Mouse (Mus musculus) CH12.LX (cell line): ENCODE measurements at regions not wholly inside any gene's neighbourhood (a gene's known extent, or its start where the extent isn't known, plus 50 kb on each side); places are given as distances from the start of the nearest gene placed in this dataset.

Source experiments
- DNase-seq: peaks from one replicate; pipeline ENCODE4 v3.0.0-alpha.2; 2013; ENCODE audit errors: extremely low read depth
- H3K27ac ChIP-seq: 2 replicates; pipeline ENCODE4 v1.5.1; 2012; ENCODE audit warnings: low read depth, mild to moderate bottlenecking, control low read depth, moderate library complexity; ENCODE audit not compliant: insufficient read depth
- H3K27me3 ChIP-seq: replicated peaks from 2 replicates; pipeline ENCODE3; 2012; ENCODE audit warnings: inconsistent platforms
- H3K36me3 ChIP-seq, 2 experiments: replicated peaks in 1 of 2; 2 replicates each; pipeline versions ENCODE3 to v1.6.1; 2012; ENCODE audit warnings: inconsistent platforms in 1 of 2, low read length in 1 of 2, mild to moderate bottlenecking in 1 of 2, mixed read lengths in 1 of 2, moderate library complexity in 1 of 2; ENCODE audit not compliant: control insufficient read depth in 1 of 2, insufficient read depth in 1 of 2
- H3K4me1 ChIP-seq, 2 experiments: 2 replicates each; pipeline ENCODE4 v1.6.1; 2012; ENCODE audit warnings: inconsistent platforms in 1 of 2, moderate library complexity in 1 of 2; ENCODE audit not compliant: insufficient read depth in 2 of 2, control insufficient read depth in 1 of 2
- H3K4me2 ChIP-seq: 2 replicates; pipeline ENCODE4 v1.6.1; 2012; ENCODE audit warnings: low read depth, mild to moderate bottlenecking, control low read depth; ENCODE audit not compliant: poor library complexity, insufficient read depth, severe bottlenecking
- H3K4me3 ChIP-seq, 3 experiments: fragments of 150-350 bp in 1 of 3; sonication (generic) in 1 of 3; replicated peaks in 1 of 3; 2 replicates each; pipeline versions ENCODE3 to v1.5.1; 2011 to 2012; ENCODE audit warnings: low read depth in 2 of 3, low read length in 2 of 3, mild to moderate bottlenecking in 2 of 3, moderate library complexity in 2 of 3, control low read depth in 1 of 3, improper control_type of control experiment in 1 of 3, inconsistent platforms in 1 of 3, mixed read lengths in 1 of 3; ENCODE audit not compliant: poor library complexity in 1 of 3
- H3K79me2 ChIP-seq: replicated peaks from 2 replicates; pipeline ENCODE4 v1.6.1; 2012; ENCODE audit warnings: mild to moderate bottlenecking, moderate library complexity; ENCODE audit not compliant: control insufficient read depth, poor library complexity, insufficient read depth, severe bottlenecking; ENCODE audit errors: extremely low read depth
- H3K9ac ChIP-seq: 2 replicates; pipeline ENCODE4 v1.6.1; 2012; ENCODE audit warnings: low read depth, mild to moderate bottlenecking, control low read depth, moderate library complexity; ENCODE audit not compliant: insufficient read depth
- H3K9me3 ChIP-seq: replicated peaks from 2 replicates; pipeline ENCODE3; 2012; ENCODE audit warnings: low read length, inconsistent platforms, mixed read lengths
- BHLHE40 ChIP-seq: IDR thresholded peaks from 2 replicates; pipeline ENCODE4 v1.6.1; 2011; ENCODE audit warnings: mild to moderate bottlenecking, low read depth, low read length, improper control_type of control experiment
- CHD1 ChIP-seq: IDR thresholded peaks from 2 replicates; pipeline ENCODE4 v1.6.1; 2012; ENCODE audit warnings: low read depth, low read length, improper control_type of control experiment, inconsistent platforms
- E2F4 ChIP-seq: IDR thresholded peaks from 2 replicates; pipeline ENCODE4 v1.6.1; 2011; ENCODE audit warnings: low read depth, low read length, improper control_type of control experiment; ENCODE audit not compliant: insufficient replicate concordance
- ELF1 ChIP-seq: IDR thresholded peaks from 2 replicates; pipeline ENCODE4 v1.6.1; 2014; ENCODE audit warnings: low read depth, mild to moderate bottlenecking, inconsistent platforms, low read length, improper control_type of control experiment
- EP300 ChIP-seq: IDR thresholded peaks from 2 replicates; pipeline ENCODE4 v1.6.1; 2011; ENCODE audit warnings: low read length, improper control_type of control experiment
- GABPA ChIP-seq: IDR thresholded peaks from 2 replicates; pipeline ENCODE4 v1.6.1; 2012; ENCODE audit warnings: low read depth, low read length, improper control_type of control experiment, inconsistent platforms; ENCODE audit not compliant: insufficient replicate concordance
- HCFC1 ChIP-seq: IDR thresholded peaks from 2 replicates; pipeline ENCODE4 v1.6.1; 2012; ENCODE audit warnings: low read depth, mild to moderate bottlenecking, inconsistent platforms, low read length, improper control_type of control experiment
- IRF4 ChIP-seq: IDR thresholded peaks from 2 replicates; pipeline ENCODE4 v1.6.1; 2014; ENCODE audit warnings: low read depth, mild to moderate bottlenecking, inconsistent platforms, low read length, improper control_type of control experiment
- JUN ChIP-seq: IDR thresholded peaks from 2 replicates; pipeline ENCODE4 v1.6.1; 2011; ENCODE audit warnings: low read depth, mild to moderate bottlenecking, low read length, improper control_type of control experiment, moderate library complexity; ENCODE audit not compliant: insufficient read depth
- JUND ChIP-seq: conservative IDR thresholded peaks from 2 replicates; pipeline ENCODE4 v1.6.1; 2011; ENCODE audit warnings: low read depth, low read length, improper control_type of control experiment
- MAX ChIP-seq: IDR thresholded peaks from 2 replicates; pipeline ENCODE4 v1.6.1; 2011; ENCODE audit warnings: low read length, improper control_type of control experiment
- MAZ ChIP-seq: IDR thresholded peaks from 2 replicates; pipeline ENCODE4 v1.6.1; 2012; ENCODE audit warnings: low read depth, mild to moderate bottlenecking, inconsistent platforms, low read length, improper control_type of control experiment, moderate library complexity
- MEF2A ChIP-seq: IDR thresholded peaks from 2 replicates; pipeline ENCODE4 v1.6.1; 2014; ENCODE audit warnings: low read depth, mild to moderate bottlenecking, inconsistent platforms, low read length, improper control_type of control experiment, borderline replicate concordance
- PAX5 ChIP-seq: IDR thresholded peaks from 2 replicates; pipeline ENCODE4 v1.6.1; 2012; ENCODE audit warnings: low read length, inconsistent platforms, mixed read lengths
- POLR2A ChIP-seq: IDR thresholded peaks from 2 replicates; pipeline ENCODE4 v1.6.1; 2011; ENCODE audit warnings: low read depth, mild to moderate bottlenecking, improper control_type of control experiment, low read length
- RAD21 ChIP-seq: IDR thresholded peaks from 2 replicates; pipeline ENCODE4 v1.6.1; 2011; ENCODE audit warnings: low read depth, mild to moderate bottlenecking, low read length, improper control_type of control experiment, moderate library complexity
- SIN3A ChIP-seq: IDR thresholded peaks from 2 replicates; pipeline ENCODE4 v1.6.1; 2012; ENCODE audit warnings: low read length, improper control_type of control experiment, inconsistent platforms
- SMC3 ChIP-seq: IDR thresholded peaks from 2 replicates; pipeline ENCODE4 v1.6.1; 2011; ENCODE audit warnings: low read depth, low read length, improper control_type of control experiment
- TCF12 ChIP-seq: IDR thresholded peaks from 2 replicates; pipeline ENCODE4 v1.6.1; 2014; ENCODE audit warnings: low read depth, mild to moderate bottlenecking, inconsistent platforms, low read length, improper control_type of control experiment
- USF1 ChIP-seq: IDR thresholded peaks from 2 replicates; pipeline ENCODE4 v1.6.1; 2014; ENCODE audit warnings: low read depth, mild to moderate bottlenecking, inconsistent platforms, low read length, improper control_type of control experiment
- USF2 ChIP-seq: conservative IDR thresholded peaks from 2 replicates; pipeline ENCODE4 v1.6.1; 2011; ENCODE audit warnings: low read depth, low read length, improper control_type of control experiment
- ZKSCAN1 ChIP-seq: IDR thresholded peaks from 2 replicates; pipeline ENCODE4 v1.6.1; 2012; ENCODE audit warnings: low read depth, inconsistent platforms, low read length, improper control_type of control experiment, borderline replicate concordance
- ZNF384 ChIP-seq: IDR thresholded peaks from 2 replicates; pipeline ENCODE4 v1.6.1; 2012; ENCODE audit warnings: low read depth, low read length, improper control_type of control experiment, inconsistent platforms
- dilution Hi-C: fragments of 300-500 bp; cut with MboI; formaldehyde crosslinking; loops from 2 replicates; pipeline ENCODE4 v1.14.3; 2020; ENCODE audit warnings: low sequenced_read_pairs; ENCODE audit not compliant: extremely low pct_unique_long_range_greater_than_20kb, extremely low pct_ligation_motif_present
- in situ Hi-C: fragments of 300-500 bp; cut with MboI; formaldehyde crosslinking; loops from 3 replicates; pipeline ENCODE4 v1.14.3; 2019; ENCODE audit warnings: low sequenced_read_pairs, low pct_ligation_motif_present, low pct_unique_long_range_greater_than_20kb, mixed read lengths

DNA sequence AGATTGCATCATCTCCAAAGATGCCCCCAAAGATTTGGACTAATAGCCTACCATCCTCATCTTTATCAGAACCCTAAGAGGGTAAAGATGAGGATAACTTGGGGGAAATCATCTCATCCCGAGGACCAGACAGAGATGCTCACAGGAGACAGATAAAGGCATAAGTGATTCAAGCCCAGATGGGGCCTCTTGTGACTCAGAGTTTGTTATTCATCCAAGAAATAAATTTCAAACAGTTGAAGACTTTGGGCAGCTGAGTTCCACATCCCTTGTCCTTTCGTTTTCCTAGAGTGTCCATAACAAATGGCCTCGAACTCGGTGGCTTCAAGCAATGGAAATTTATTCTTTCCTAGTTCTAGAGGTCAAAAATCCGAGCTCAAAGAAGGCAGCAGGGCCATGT lies 485.1 kb upstream of the Gm10131 start:
- H3K9me3 ChIP-seq = no peaks in the 10 kb centered on the region
- no peak for DNase-seq
- no peaks in the 10 kb centered on the region for H3K27me3 ChIP-seq
- H3K4me2 ChIP-seq = no peak overlapping the region
- in situ Hi-C loops = no loop called here
- H3K27ac ChIP-seq = no peak overlapping the region
- no peak overlapping the region for H3K9ac ChIP-seq
- H3K79me2 ChIP-seq = no peaks in the 10 kb centered on the region
- H3K4me3 ChIP-seq = no peak overlapping the region
- H3K36me3 ChIP-seq = no peaks in the 10 kb centered on the region
- no peaks in the 10 kb centered on the region for H3K4me1 ChIP-seq
- TF ChIP-seq USF1 = no peak
- no peak for TF ChIP-seq HCFC1
- no peak for TF ChIP-seq PAX5
- TF ChIP-seq BHLHE40 = no peak
- TF ChIP-seq MAX = no peak
- no peak for TF ChIP-seq SMC3
- no peak for TF ChIP-seq SIN3A
- TF ChIP-seq TCF12 = no peak
- TF ChIP-seq JUN = no peak
- TF ChIP-seq ELF1 = no peak
- TF ChIP-seq MEF2A = no peak
- no peak for TF ChIP-seq ZKSCAN1
- no peak for TF ChIP-seq E2F4
- dilution Hi-C loops = no loop called here

DNA sequence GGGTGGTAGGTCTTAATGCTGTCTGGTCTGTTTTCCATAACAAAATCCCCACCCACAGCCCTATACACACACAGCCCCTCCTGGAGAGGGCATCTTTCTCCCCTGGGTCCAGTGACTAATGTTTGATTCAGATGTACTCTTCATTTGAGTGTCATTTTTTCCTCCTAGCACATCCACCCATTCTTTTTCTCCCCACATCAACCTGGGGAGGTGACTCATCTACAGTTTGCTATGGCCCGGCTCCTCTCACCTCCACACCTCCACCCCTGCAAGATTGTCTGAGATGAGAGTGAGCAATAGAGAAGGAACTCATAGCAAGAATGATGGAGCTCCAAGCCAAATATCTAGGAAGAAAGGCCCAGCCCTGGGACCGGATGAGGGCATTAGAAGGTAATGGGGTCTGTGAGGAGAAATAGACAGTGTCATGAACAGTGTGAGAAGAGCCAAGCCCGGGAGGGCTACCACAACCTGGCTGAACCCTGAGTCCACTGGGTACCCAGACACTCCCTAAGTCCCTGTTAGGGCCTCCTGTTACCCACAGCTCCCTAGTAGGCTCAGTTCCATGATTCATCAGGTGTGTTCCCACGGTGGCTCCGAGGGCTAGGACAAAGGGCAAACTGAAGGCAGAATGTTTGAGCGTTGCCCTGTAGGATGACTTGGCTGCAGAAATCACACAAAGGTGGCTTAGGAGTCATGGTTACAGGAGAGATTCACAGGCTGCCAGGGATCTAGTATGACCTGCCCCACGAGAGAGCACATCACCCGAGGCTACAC lies 479.6 kb upstream of the Gm10131 start:
- H3K27ac ChIP-seq = no peak overlapping the region
- no peak for DNase-seq
- no peaks in the 10 kb centered on the region for H3K9me3 ChIP-seq
- H3K27me3 ChIP-seq = no peaks in the 10 kb centered on the region
- no peak overlapping the region for H3K4me2 ChIP-seq
- H3K79me2 ChIP-seq = no peaks in the 10 kb centered on the region
- no peak overlapping the region for H3K4me3 ChIP-seq
- in situ Hi-C loops (no loop called here), dilution Hi-C loops (no loop called here)
- no peak for TF ChIP-seq EP300
- no peak for TF ChIP-seq MAZ
- TF ChIP-seq CHD1 = no peak
- TF ChIP-seq JUND = no peak
- no peak for TF ChIP-seq SIN3A
- no peak for TF ChIP-seq POLR2A
- TF ChIP-seq GABPA = no peak
- TF ChIP-seq HCFC1 = no peak
- no peak for TF ChIP-seq TCF12
- no peak for TF ChIP-seq E2F4
- TF ChIP-seq IRF4 = no peak
- TF ChIP-seq ZNF384 = no peak
- no peak for TF ChIP-seq USF2
- TF ChIP-seq RAD21 = no peak
- H3K9ac ChIP-seq = no peak overlapping the region
- no peaks in the 10 kb centered on the region for H3K36me3 ChIP-seq
- peaks cover 0 to 11% of the 10 kb centered on the region in 2 experiments; a peak in 3 of 4 replicates for H3K4me1 ChIP-seq
